Mouse (Mus musculus): ENCODE results near the gene Cnpy4.
A peak's percentile ranks its signal among the peaks of the same experiment; 100 is the strongest.

Gene Cnpy4

GRCm38 (mm10) chr5:138186950-138187638, at the start of gene Cnpy4, which contains the start of gene Taf6:
Gene Cnpy4, plus strand, starts transcription at chr5:138187485.
Gene Taf6, minus strand, starts transcription at chr5:138187451.
- peak; percentile 85 for DNase-seq (ENCODE audit: low read depth, low spot score)

- DNase-seq (ENCODE audit: low read depth, low spot score): no peak
These were observed 49.2 kb upstream of the Cnpy4 start for GRCm38 (mm10) chr5:138137935-138138549.

GRCm38 (mm10) chr5:138138585-138138984, 48.7 kb upstream of the Cnpy4 start:
- no peak for DNase-seq (ENCODE audit: low read depth, low spot score)

GRCm38 (mm10) chr5:138154390-138154789, 32.9 kb upstream of the Cnpy4 start:
- no peak for DNase-seq (ENCODE audit: low read depth, low spot score)

- DNase-seq (ENCODE audit: low read depth, low spot score): peak; percentile 90
These were observed 31.8 kb upstream of the Cnpy4 start, which contains the start of gene Zfp113 for GRCm38 (mm10) chr5:138155443-138155976. Gene Zfp113, minus strand, starts transcription at chr5:138155744.

- no peak for DNase-seq (ENCODE audit: low read depth, low spot score)
These were observed 27.0 kb upstream of the Cnpy4 start for GRCm38 (mm10) chr5:138160224-138160762.

GRCm38 (mm10) chr5:138160842-138161665, 26.2 kb upstream of the Cnpy4 start, which contains the start of gene Cops6:
Gene Cops6, plus strand, starts transcription at chr5:138161071.
- DNase-seq (ENCODE audit: low read depth, low spot score): peak; percentile 80

GRCm38 (mm10) chr5:138163046-138163445, 24.2 kb upstream of the Cnpy4 start:
- no peak for DNase-seq (ENCODE audit: low read depth, low spot score)

GRCm38 (mm10) chr5:138163610-138164009, 23.7 kb upstream of the Cnpy4 start:
- no peak for DNase-seq (ENCODE audit: low read depth, low spot score)

- no peak for DNase-seq (ENCODE audit: low read depth, low spot score)
These were observed 21.7 kb upstream of the Cnpy4 start for GRCm38 (mm10) chr5:138165594-138165993.

- peak; percentile 89 for DNase-seq (ENCODE audit: low read depth, low spot score)
These were observed 16.2 kb upstream of the Cnpy4 start for GRCm38 (mm10) chr5:138170936-138171561.

- peak; percentile 92 for DNase-seq (ENCODE audit: low read depth, low spot score)
These were observed 15.4 kb upstream of the Cnpy4 start, which contains the start of the genes Ap4m1 and Mcm7 for GRCm38 (mm10) chr5:138171695-138172491. Gene Ap4m1, plus strand, starts transcription at chr5:138172002. Gene Mcm7, minus strand, starts transcription at chr5:138172422.

- DNase-seq (ENCODE audit: low read depth, low spot score): no peak
These were observed 14.1 kb upstream of the Cnpy4 start for GRCm38 (mm10) chr5:138173217-138173616.

- peak; percentile 67 for DNase-seq (ENCODE audit: low read depth, low spot score)
These were observed 499 bp downstream of the Cnpy4 start for GRCm38 (mm10) chr5:138187661-138188306.

- peak; percentile 79 for DNase-seq (ENCODE audit: low read depth, low spot score)
These were observed 6.8 kb downstream of the Cnpy4 start, which contains the start of gene Mblac1 for GRCm38 (mm10) chr5:138193771-138194727. Gene Mblac1, plus strand, starts transcription at chr5:138194314.

GRCm38 (mm10) chr5:138194755-138195345, 7.6 kb downstream of the Cnpy4 start:
- DNase-seq (ENCODE audit: low read depth, low spot score): no peak

GRCm38 (mm10) chr5:138195463-138195862, 8.2 kb downstream of the Cnpy4 start:
- DNase-seq (ENCODE audit: low read depth, low spot score): no peak

GRCm38 (mm10) chr5:138199576-138199975, 12.3 kb downstream of the Cnpy4 start:
- DNase-seq (ENCODE audit: low read depth, low spot score): no peak
